Mouse (Mus musculus) intestine, embryonic 16.5 days (tissue): Measurements from ENCODE around the gene Magi2. TPM values are rescaled to one million over a fixed set of nuclear protein-coding genes. Genes with fewer than 3 reads are reported as not detected.
"Not testable (repeated sequence)": the region's sequence is repeated elsewhere in the genome, so short reads cannot be mapped to it uniquely, and the experiment has no call there.

ENCODE experiments used
- ATAC-seq: fragments of 200-750 bp; cut with Nextera tagmentation; 2 replicates; pipeline ENCODE4 v1.8.0; 2017; ENCODE audit warnings: moderate TSS enrichment, moderate library complexity
- H3K27ac ChIP-seq: fragments of 300-500 bp; sonication (generic); 2 replicates; pipeline ENCODE4 v1.5.1; 2014; ENCODE audit warnings: mild to moderate bottlenecking, low read length
- H3K27me3 ChIP-seq: fragments of 300-500 bp; sonication (generic); replicated peaks from 2 replicates; pipeline ENCODE4 v1.6.1; 2014; ENCODE audit warnings: low read length, control low read depth, mixed read lengths; ENCODE audit not compliant: control insufficient read depth, insufficient read depth
- H3K36me3 ChIP-seq: fragments of 300-500 bp; sonication (generic); 2 replicates; pipeline ENCODE4 v1.6.1; 2014; ENCODE audit warnings: low read length, control low read depth; ENCODE audit not compliant: control insufficient read depth, insufficient read depth
- H3K4me1 ChIP-seq: fragments of 300-500 bp; sonication (generic); 2 replicates; pipeline ENCODE4 v1.6.1; 2014; ENCODE audit warnings: low read length, control low read depth, mixed read lengths; ENCODE audit not compliant: control insufficient read depth, insufficient read depth
- H3K4me2 ChIP-seq: fragments of 300-500 bp; sonication (generic); 2 replicates; pipeline ENCODE4 v1.6.1; 2014; ENCODE audit warnings: low read depth, low read length, control low read depth
- H3K4me3 ChIP-seq: fragments of 300-500 bp; sonication (generic); 2 replicates; pipeline ENCODE4 v1.5.1; 2014; ENCODE audit warnings: mild to moderate bottlenecking, low read length
- H3K9ac ChIP-seq: fragments of 300-500 bp; sonication (generic); 2 replicates; pipeline ENCODE4 v1.6.1; 2014; ENCODE audit warnings: low read depth, low read length
- H3K9me3 ChIP-seq: fragments of 300-500 bp; sonication (generic); 2 replicates; pipeline ENCODE4 v1.6.1; 2016; ENCODE audit warnings: low read length, control low read depth; ENCODE audit not compliant: control insufficient read depth
- WGBS: fragments of 180-500 bp; shearing (Covaris S2); extraction: QIAGEN DNeasy Blood & Tissue Kit; methylation state at CpG from one replicate; pipeline ENCODE4 v1.1.7; 2014; 5-methylcytosine and 5-hydroxymethylcytosine counted together
- polyA plus RNA-seq: library from polyadenylated mRNA; unstranded; fragments of >200 nt; fragmentation: Nextera tagmentation; extraction: Ambion mirVana; gene quantifications from 2 replicates; pipeline ENCODE4 v1.2.1, GENCODE M21; 2015

Gene Magi2
- polyA plus RNA-seq, 1 experiment from 2014 or later, result 3.0 TPM

GRCm38 (mm10) chr5:20249382-20249781, 1022.5 kb downstream of the Magi2 start:
- Histone ChIP-seq H3K9ac (no peak overlapping the region), H3K36me3 (no peaks in the 10 kb centered on the region), H3K27ac (no peak overlapping the region), H3K9me3 (no peaks in the 10 kb centered on the region), H3K4me1 (no peaks in the 10 kb centered on the region), H3K4me3 (no peak overlapping the region), H3K4me2 (no peak overlapping the region), H3K27me3 (no peaks in the 10 kb centered on the region)
- ATAC-seq, result no peak
- whole genome bisulfite sequencing, result 88% methylated on average over 6 of the region's 6 CpGs

GRCm38 (mm10) chr5:20251541-20251940, 1024.7 kb downstream of the Magi2 start:
- Histone ChIP-seq H3K9me3 (no peaks in the 10 kb centered on the region), H3K36me3 (no peaks in the 10 kb centered on the region), H3K27ac (no peak overlapping the region), H3K4me2 (no peak overlapping the region), H3K27me3 (no peaks in the 10 kb centered on the region), H3K9ac (no peak overlapping the region), H3K4me3 (no peak overlapping the region), H3K4me1 (no peaks in the 10 kb centered on the region)
- WGBS, result 89% methylated on average over 6 of the region's 6 CpGs
- no peak for ATAC-seq

DNA sequence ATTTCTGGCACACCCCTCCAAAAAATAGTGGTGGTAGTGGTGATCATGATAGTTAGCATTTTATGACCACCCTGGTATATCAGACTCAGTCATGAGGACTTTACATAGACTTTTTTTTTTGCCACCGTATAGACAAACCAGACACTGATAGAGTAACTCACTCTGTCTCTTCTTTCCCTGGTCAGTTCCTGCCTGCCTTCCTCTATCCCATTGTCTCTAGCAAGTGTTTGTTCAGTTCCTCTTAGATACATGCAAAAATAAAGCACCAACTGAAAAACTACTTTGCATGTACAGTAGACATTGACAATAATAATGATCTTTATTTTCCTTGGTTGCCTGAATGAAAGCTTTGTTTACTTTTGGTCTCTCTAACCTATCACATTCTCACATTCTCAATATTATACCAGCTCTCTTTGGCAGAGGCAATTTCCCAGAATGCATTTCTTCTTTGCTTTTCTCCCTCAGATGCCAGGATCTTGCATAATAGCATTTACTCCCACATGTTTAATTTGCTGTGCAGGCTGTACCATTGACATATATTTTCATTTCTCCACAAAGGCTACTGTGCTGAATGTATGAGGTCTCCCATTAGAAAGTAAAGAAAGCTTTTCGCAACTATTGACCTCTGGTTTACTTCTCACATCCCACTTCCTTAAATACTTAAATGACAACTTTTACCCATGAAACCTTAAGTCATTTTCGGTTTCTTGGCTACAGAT, 1029.5 kb downstream of the Magi2 start:
- no peak overlapping the region for H3K4me3 ChIP-seq
- no peak for ATAC-seq
- no peak overlapping the region for H3K27ac ChIP-seq
- WGBS, result 79% methylated on average over 3 of the region's 3 CpGs
- no peaks in the 10 kb centered on the region for H3K4me1 ChIP-seq
- no peak overlapping the region for H3K9ac ChIP-seq
- no peaks in the 10 kb centered on the region for H3K36me3 ChIP-seq
- no peaks in the 10 kb centered on the region for H3K9me3 ChIP-seq
- no peak overlapping the region for H3K4me2 ChIP-seq
- H3K27me3 ChIP-seq, result no peaks in the 10 kb centered on the region

DNA sequence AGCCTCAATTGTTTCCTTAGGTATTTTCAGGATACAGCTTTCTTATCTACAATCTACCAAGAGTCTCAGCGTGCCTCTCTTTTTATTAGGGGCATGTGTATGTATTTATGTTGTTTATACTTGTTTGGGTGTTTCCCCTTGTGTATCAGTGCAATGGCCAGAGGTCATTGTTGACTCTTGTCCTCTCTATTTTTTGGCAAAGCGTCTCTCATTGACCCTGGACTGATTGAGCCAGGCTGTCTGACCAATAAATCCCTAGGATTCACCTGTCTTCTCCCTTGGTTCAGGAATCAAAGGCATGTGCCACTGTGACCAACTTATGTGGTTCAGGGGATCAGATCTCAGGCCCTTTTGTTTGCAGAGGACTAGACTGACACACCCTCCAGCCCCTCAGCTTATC, 1030.1 kb downstream of the Magi2 start:
- H3K9ac ChIP-seq, result no peak overlapping the region
- H3K27ac ChIP-seq, result no peak overlapping the region
- no peaks in the 10 kb centered on the region for H3K9me3 ChIP-seq
- 51% methylated on average over 2 of the region's 2 CpGs for WGBS
- no peak overlapping the region for H3K4me2 ChIP-seq
- ATAC-seq, result no peak
- H3K27me3 ChIP-seq, result no peaks in the 10 kb centered on the region
- H3K4me1 ChIP-seq, result no peaks in the 10 kb centered on the region
- no peaks in the 10 kb centered on the region for H3K36me3 ChIP-seq
- H3K4me3 ChIP-seq, result no peak overlapping the region

DNA sequence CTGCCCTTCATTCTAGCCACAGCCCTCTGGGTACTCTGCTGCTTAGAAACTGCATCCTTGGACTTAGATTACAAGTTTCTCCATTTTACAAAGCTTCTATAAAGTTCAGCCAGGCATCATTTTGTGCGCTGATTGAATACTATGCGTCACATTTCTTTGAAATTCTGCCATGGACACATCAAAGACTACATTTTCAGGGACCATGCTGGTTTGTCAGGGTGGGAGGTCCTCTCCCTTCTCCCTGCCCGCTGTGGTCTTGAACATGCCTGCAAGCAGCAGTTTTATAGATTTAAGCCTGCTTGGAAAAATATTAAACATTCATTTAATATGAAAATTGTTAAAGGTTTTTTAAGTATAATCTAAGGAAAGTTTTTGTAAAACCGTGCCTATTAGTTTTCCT, 1030.6 kb downstream of the Magi2 start:
- H3K36me3 ChIP-seq, result no peaks in the 10 kb centered on the region
- H3K4me1 ChIP-seq, result no peaks in the 10 kb centered on the region
- ATAC-seq, result no peak
- H3K4me2 ChIP-seq, result no peak overlapping the region
- H3K4me3 ChIP-seq, result no peak overlapping the region
- H3K9me3 ChIP-seq, result no peaks in the 10 kb centered on the region
- no peaks in the 10 kb centered on the region for H3K27me3 ChIP-seq
- 82% methylated on average over 4 of the region's 4 CpGs for WGBS
- no peak overlapping the region for H3K27ac ChIP-seq
- H3K9ac ChIP-seq, result no peak overlapping the region

- no peaks in the 10 kb centered on the region for H3K27me3 ChIP-seq
- no peak overlapping the region for H3K27ac ChIP-seq
- H3K4me2 ChIP-seq, result no peak overlapping the region
- H3K36me3 ChIP-seq, result no peaks in the 10 kb centered on the region
- no peaks in the 10 kb centered on the region for H3K9me3 ChIP-seq
- no peak overlapping the region for H3K4me3 ChIP-seq
- no peak overlapping the region for H3K9ac ChIP-seq
- 72% methylated on average over 3 of the region's 3 CpGs for WGBS
- no peak for ATAC-seq
- H3K4me1 ChIP-seq, result no peaks in the 10 kb centered on the region
These were observed 1032.9 kb downstream of the Magi2 start for GRCm38 (mm10) chr5:20259719-20260118.

- not testable (repeated sequence) for H3K36me3 ChIP-seq, H3K4me3 ChIP-seq, H3K27me3 ChIP-seq, H3K9me3 ChIP-seq, H3K9ac ChIP-seq, H3K27ac ChIP-seq, ATAC-seq, H3K4me2 ChIP-seq, H3K4me1 ChIP-seq
- WGBS, result 94% methylated on average over 1 of the region's 1 CpGs
These were observed 1045.8 kb downstream of the Magi2 start for GRCm38 (mm10) chr5:20272680-20273079.

GRCm38 (mm10) chr5:20275632-20276031, 1048.8 kb downstream of the Magi2 start:
- 90% methylated on average over 2 of the region's 2 CpGs for WGBS
- Histone ChIP-seq H3K9ac (no peak overlapping the region), H3K4me1 (no peaks in the 10 kb centered on the region), H3K27me3 (no peaks in the 10 kb centered on the region), H3K27ac (no peak overlapping the region), H3K4me2 (no peak overlapping the region), H3K9me3 (no peaks in the 10 kb centered on the region), H3K36me3 (no peaks in the 10 kb centered on the region), H3K4me3 (no peak overlapping the region)
- ATAC-seq, result no peak

DNA sequence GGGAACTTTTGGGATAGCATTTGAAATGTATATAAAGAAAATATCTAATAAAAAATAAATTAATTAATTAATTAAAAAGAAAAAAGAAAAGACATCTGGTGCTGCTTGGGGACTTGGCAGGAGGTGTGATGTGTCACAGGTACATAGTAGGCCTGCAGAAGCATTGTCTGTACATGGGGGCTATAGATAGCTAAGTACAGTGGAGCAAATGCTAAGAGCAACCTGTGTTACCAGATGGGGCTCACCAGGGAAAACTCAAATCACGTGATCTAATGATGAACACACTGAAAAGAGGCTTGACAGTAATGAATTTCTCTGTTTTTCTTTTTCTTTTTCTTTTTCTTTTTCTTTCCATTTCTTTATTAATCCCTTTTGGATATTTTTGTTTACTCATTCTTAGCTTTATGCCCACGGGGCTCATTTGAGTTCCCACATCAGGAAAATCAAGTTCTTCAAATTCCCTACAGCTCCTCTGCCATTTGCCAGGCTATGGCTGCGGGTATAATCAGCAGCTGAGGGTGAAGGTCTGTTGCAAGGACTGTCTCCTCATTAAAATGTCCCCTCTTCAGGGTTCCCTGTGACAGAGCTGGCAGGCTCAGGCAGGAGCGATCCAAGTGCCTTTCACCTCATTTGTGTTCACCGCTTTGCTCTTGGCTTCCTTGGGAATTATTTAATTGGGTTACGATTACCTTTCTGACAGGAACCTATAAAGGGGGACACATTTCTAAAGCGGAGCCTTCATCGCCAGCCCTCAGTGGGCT, 1058.4 kb downstream of the Magi2 start:
- 79% methylated on average over 8 of the region's 8 CpGs for WGBS
- H3K4me3 ChIP-seq, result no peak overlapping the region
- H3K36me3 ChIP-seq, result no peaks in the 10 kb centered on the region
- H3K27ac ChIP-seq, result no peak overlapping the region
- no peak overlapping the region for H3K9ac ChIP-seq
- no peak overlapping the region for H3K4me2 ChIP-seq
- no peaks in the 10 kb centered on the region for H3K4me1 ChIP-seq
- H3K27me3 ChIP-seq, result no peaks in the 10 kb centered on the region
- no peaks in the 10 kb centered on the region for H3K9me3 ChIP-seq
- ATAC-seq, result no peak
